27 mouse cellular contexts compared by ENCODE assay signal in genomic region chr6:34129261-34129660, GRCm38 (mm10). TPM values are rescaled to one million over a fixed set of nuclear protein-coding genes. Genes with fewer than 3 reads are reported as not detected.
DNase-seq lines count a peak whose midpoint lies in the region; ATAC-seq and TF ChIP-seq lines count a peak whose summit lies in the region.
"Had no signal": no experiment of that assay in that cellular context is flagged by ENCODE, and none has a peak within 500 bp of the region (broad histone marks: within the 10 kb centered on the region; RNA-seq: fewer than 3 reads in every experiment).

No protein-coding gene starts in this region.

- no peak overlapping the region for H3K9ac ChIP-seq in midbrain, embryonic 11.5 days (ENCODE audit: low read length)
- H3K9ac ChIP-seq in midbrain, embryonic 13.5 days (replicated peaks), result no peak overlapping the region
- H3K9ac ChIP-seq: hindbrain, embryonic 12.5 days; limb, embryonic 13.5 days; liver, embryonic 13.5 days; lung, embryonic 15.5 days; neural tube, embryonic 13.5 days; stomach, embryonic 15.5 days had no signal

- no peak overlapping the region for H3K4me3 ChIP-seq in midbrain, embryonic 11.5 days (ENCODE audit: low read depth, low read length)
- H3K4me3 ChIP-seq in midbrain, embryonic 13.5 days (replicated peaks), result no peak overlapping the region
- H3K4me3 ChIP-seq in lung, adult 2 months (replicated peaks; ENCODE audit: extremely low read depth, low read depth, low read length), result no peak overlapping the region
- H3K4me3 ChIP-seq: forebrain, embryonic 10.5 days; heart, embryonic 10.5 days; hindbrain, embryonic 12.5 days; limb, embryonic 13.5 days; liver, embryonic 13.5 days; lung, embryonic 15.5 days; midbrain, embryonic 10.5 days; neural tube, embryonic 13.5 days; stomach, embryonic 15.5 days had no signal

- 69% methylated on average over 2 of the region's 2 CpGs for WGBS in midbrain, embryonic 11.5 days
- 81% methylated on average over 2 of the region's 2 CpGs for WGBS in midbrain, embryonic 13.5 days
- WGBS in lung, adult 2 months, result 55% methylated on average over 2 of the region's 2 CpGs

- no peak overlapping the region for H3K4me2 ChIP-seq in midbrain, embryonic 11.5 days
- no peak overlapping the region for H3K4me2 ChIP-seq in midbrain, embryonic 13.5 days (replicated peaks)
- H3K4me2 ChIP-seq: hindbrain, embryonic 12.5 days; limb, embryonic 13.5 days; liver, embryonic 13.5 days; lung, embryonic 15.5 days; neural tube, embryonic 13.5 days; stomach, embryonic 15.5 days had no signal

- no peaks in the 10 kb centered on the region for H3K27me3 ChIP-seq in midbrain, embryonic 11.5 days (ENCODE audit: control insufficient read depth, insufficient read depth, low read length)
- no peaks in the 10 kb centered on the region for H3K27me3 ChIP-seq in midbrain, embryonic 13.5 days
- H3K27me3 ChIP-seq: hindbrain, embryonic 12.5 days; liver, embryonic 13.5 days; lung, embryonic 15.5 days; neural tube, embryonic 13.5 days; stomach, embryonic 15.5 days had no signal

- no peak for TF ChIP-seq POLR2A in lung, adult 2 months (IDR thresholded peaks at IDR 0.05; ENCODE audit: borderline replicate concordance, extremely low read depth, low read depth, low read length)

- no peaks in the 10 kb centered on the region for H3K9me3 ChIP-seq in midbrain, embryonic 11.5 days (ENCODE audit: control insufficient read depth, low read length)
- no peaks in the 10 kb centered on the region for H3K9me3 ChIP-seq in midbrain, embryonic 13.5 days
- H3K9me3 ChIP-seq: forebrain, embryonic 10.5 days; G1E; heart, embryonic 10.5 days; hindbrain, embryonic 12.5 days; limb, embryonic 13.5 days; liver, embryonic 13.5 days; lung, embryonic 15.5 days; midbrain, embryonic 10.5 days; neural tube, embryonic 13.5 days; stomach, embryonic 15.5 days had no signal

- no peaks in the 10 kb centered on the region for H3K36me3 ChIP-seq in midbrain, embryonic 11.5 days (ENCODE audit: control insufficient read depth, insufficient read depth, low read length)
- no peaks in the 10 kb centered on the region for H3K36me3 ChIP-seq in midbrain, embryonic 13.5 days
- H3K36me3 ChIP-seq: forebrain, embryonic 10.5 days; G1E; heart, embryonic 10.5 days; hindbrain, embryonic 12.5 days; limb, embryonic 13.5 days; liver, embryonic 13.5 days; lung, embryonic 15.5 days; midbrain, embryonic 10.5 days; neural tube, embryonic 13.5 days; stomach, embryonic 15.5 days had no signal

- no peaks in the 10 kb centered on the region for H3K4me1 ChIP-seq in midbrain, embryonic 11.5 days (ENCODE audit: control insufficient read depth, insufficient read depth, low read length)
- H3K4me1 ChIP-seq in midbrain, embryonic 13.5 days (replicated peaks), result no peaks in the 10 kb centered on the region
- H3K4me1 ChIP-seq in lung, adult 2 months (ENCODE audit: control insufficient read depth, insufficient read depth, low read length), result no peaks in the 10 kb centered on the region
- H3K4me1 ChIP-seq: forebrain, embryonic 10.5 days; hindbrain, embryonic 12.5 days; limb, embryonic 13.5 days; liver, embryonic 13.5 days; lung, embryonic 15.5 days; midbrain, embryonic 10.5 days; neural tube, embryonic 13.5 days; stomach, embryonic 15.5 days had no signal

- DNase-seq in midbrain, embryonic 11.5 days (ENCODE audit: low spot score, missing footprints), result peak; percentile 19
- DNase-seq in thymus, postnatal 10 days (ENCODE audit: low spot score in 2 of 2), result peak; percentile 42 to 46
- no peak for DNase-seq in spleen, postnatal 10 days (ENCODE audit: low spot score in 2 of 2)
- no peak for DNase-seq in lung, adult 2 months
- no peak for DNase-seq in layer of hippocampus, adult 18-20 months (ENCODE audit: low spot score in 2 of 2)
- DNase-seq: adrenal gland, postnatal 36 days; cerebellum, adult 18-20 months; cerebellum, postnatal 25 days; gastrocnemius, postnatal 14 days; heart, postnatal 10 days; kidney, adult 2 months; kidney, postnatal 4 days; liver, embryonic 13.5 days; lung, postnatal 4 days; spleen, adult 18-20 months had no signal

- H3K27ac ChIP-seq in midbrain, embryonic 11.5 days (ENCODE audit: low read depth, low read length), result no peak overlapping the region
- H3K27ac ChIP-seq in midbrain, embryonic 13.5 days, result no peak overlapping the region
- H3K27ac ChIP-seq: forebrain, embryonic 10.5 days; heart, embryonic 10.5 days; hindbrain, embryonic 12.5 days; limb, embryonic 13.5 days; liver, embryonic 13.5 days; lung, embryonic 15.5 days; midbrain, embryonic 10.5 days; neural tube, embryonic 13.5 days; stomach, embryonic 15.5 days had no signal

- TF ChIP-seq CTCF in lung, adult 2 months (IDR thresholded peaks at IDR 0.05; ENCODE audit: insufficient read depth, low read length), result no peak

- no peak for ATAC-seq in midbrain, embryonic 11.5 days (ENCODE audit: low FRiP score)
- no peak for ATAC-seq in midbrain, embryonic 13.5 days
- peak; percentile 72 to 85 for ATAC-seq in hematopoietic stem cell, adult 5-6 weeks (replicated peaks in 1 of 2; ENCODE audit: insufficient read depth in 1 of 2, low FRiP score in 2 of 2, low TSS enrichment in 1 of 2, low read depth in 1 of 2, poor library complexity in 2 of 2, severe bottlenecking in 2 of 2)
- ATAC-seq: inflammation-experienced regulatory T-cells, adult 6 months had no signal

RNA-seq across cellular contexts. Expression of gene Slc35b4, which starts 47.6 kb away (rescaled TPM):
- 55.8 and 58.4 TPM in 2 replicates for polyA plus RNA-seq in midbrain, embryonic 11.5 days (2014; fragmentation: Nextera tagmentation; extraction: Ambion mirVana)
- polyA plus RNA-seq in midbrain, embryonic 13.5 days (2015; fragmentation: Nextera tagmentation; extraction: Ambion mirVana), result 39.3 and 42.3 TPM in 2 replicates
- total RNA-seq in hematopoietic stem cell, adult 5-6 weeks (2017), result 31.8 and 32.2 TPM in 2 replicates
- 13.9 and 21.1 TPM in 2 replicates for polyA plus RNA-seq in lung, adult 2 months (2012; rRNA removed)
- 10 to 100 TPM; 60.3 to 61.8 TPM for total RNA-seq in layer of hippocampus, adult 18-20 months (2021)

Comparison
In these comparisons a context has a peak if more than half of its experiments do, and no peak if none do; other contexts are left out.
1. ATAC-seq: peak in hematopoietic stem cell, adult 5-6 weeks (2 of 2); none in midbrain, embryonic 11.5 days (single experiment) and midbrain, embryonic 13.5 days (single experiment).
2. DNase-seq: peak in midbrain, embryonic 11.5 days (single experiment) and thymus, postnatal 10 days (2 of 2); none in spleen, postnatal 10 days (0 of 2), lung, adult 2 months (single experiment) and layer of hippocampus, adult 18-20 months (0 of 2).